Mouse (Mus musculus) embryonic facial prominence, embryonic 11.5 days (tissue): Measurements from ENCODE around the gene March4. TPM values are rescaled to one million over a fixed set of nuclear protein-coding genes. Genes with fewer than 3 reads are reported as not detected.

ENCODE experiments used
- ATAC-seq: fragments of 200-750 bp; cut with Nextera tagmentation; replicated peaks from 2 replicates; pipeline ENCODE4 v1.8.0; 2017; ENCODE audit warnings: low read depth; ENCODE audit not compliant: insufficient number of reproducible peaks, low FRiP score, low TSS enrichment
- DNase-seq: peaks from one replicate; pipeline ENCODE4 v3.0.0-alpha.2; 2015; ENCODE audit warnings: low spot score
- H3K27ac ChIP-seq: fragments of 300-500 bp; sonication (generic); replicated peaks from 2 replicates; pipeline ENCODE4 v1.5.1; 2014; ENCODE audit warnings: mild to moderate bottlenecking, low read depth, low read length, control low read depth
- H3K27me3 ChIP-seq: fragments of 300-500 bp; sonication (generic); 2 replicates; pipeline ENCODE4 v1.6.1; 2014; ENCODE audit warnings: mild to moderate bottlenecking, low read length, moderate library complexity, mixed read lengths; ENCODE audit not compliant: control insufficient read depth, insufficient read depth
- H3K36me3 ChIP-seq: fragments of 300-500 bp; sonication (generic); replicated peaks from 2 replicates; pipeline ENCODE4 v1.6.1; 2014; ENCODE audit warnings: low read depth, mild to moderate bottlenecking, low read length, moderate library complexity, mixed read lengths; ENCODE audit not compliant: control insufficient read depth, insufficient read depth
- H3K4me1 ChIP-seq: fragments of 300-500 bp; sonication (generic); 2 replicates; pipeline ENCODE4 v1.6.1; 2014; ENCODE audit warnings: low read length, mixed read lengths; ENCODE audit not compliant: control insufficient read depth, insufficient read depth
- H3K4me2 ChIP-seq: fragments of 300-500 bp; sonication (generic); 2 replicates; pipeline ENCODE4 v1.6.1; 2014; ENCODE audit warnings: low read depth, mild to moderate bottlenecking, control low read depth, low read length, moderate library complexity
- H3K4me3 ChIP-seq: fragments of 300-500 bp; sonication (generic); 2 replicates; pipeline ENCODE4 v1.5.1; 2014; ENCODE audit warnings: low read depth, low read length, control low read depth
- H3K9ac ChIP-seq: fragments of 300-500 bp; sonication (generic); replicated peaks from 2 replicates; pipeline ENCODE4 v1.6.1; 2014; ENCODE audit warnings: mild to moderate bottlenecking, control low read depth, low read length
- H3K9me3 ChIP-seq: fragments of 300-500 bp; sonication (generic); replicated peaks from 2 replicates; pipeline ENCODE4 v1.6.1; 2016; ENCODE audit warnings: mild to moderate bottlenecking, low read length, inconsistent platforms, mixed read lengths; ENCODE audit not compliant: control insufficient read depth
- WGBS: fragments of 180-500 bp; shearing (Covaris S2); extraction: QIAGEN DNeasy Blood & Tissue Kit; methylation state at CpG from one replicate; pipeline ENCODE4 v1.1.7; 2014; 5-methylcytosine and 5-hydroxymethylcytosine counted together
- polyA plus RNA-seq: library from polyadenylated mRNA; unstranded; fragments of >200 nt; fragmentation: Nextera tagmentation; extraction: Ambion mirVana; gene quantifications from 2 replicates; pipeline ENCODE4 v1.2.1, GENCODE M21; 2014

Gene March4
- polyA plus RNA-seq, 1 experiment from 2014 or later, result not detected

DNA sequence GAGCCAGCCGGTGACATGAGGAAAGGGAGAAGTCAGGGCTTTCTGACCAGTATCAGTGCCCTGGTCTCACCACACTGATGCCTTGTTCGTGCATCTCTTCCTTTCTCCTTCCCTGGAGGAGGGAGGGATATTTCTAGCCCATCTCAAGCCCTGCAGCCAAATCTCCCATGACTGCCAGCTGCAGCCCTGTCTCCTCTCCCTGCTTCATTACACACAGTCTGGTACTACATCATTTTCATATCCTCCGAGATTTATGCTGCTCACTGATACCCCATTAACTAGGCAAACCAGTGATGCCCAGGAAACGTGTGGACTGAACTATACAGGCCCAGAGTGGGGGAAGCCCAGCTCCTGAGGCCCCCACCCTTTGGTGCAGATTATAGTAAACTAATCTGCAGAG lies 80.8 kb downstream of the March4 start:
- H3K4me3 ChIP-seq, result no peak overlapping the region
- no peaks in the 10 kb centered on the region for H3K4me1 ChIP-seq
- WGBS, result 73% methylated on average over 4 of the region's 4 CpGs
- peak; percentile 39; the same call in 1 of the 2 replicates for ATAC-seq
- no peak overlapping the region for H3K27ac ChIP-seq
- no peaks in the 10 kb centered on the region for H3K36me3 ChIP-seq
- no peaks in the 10 kb centered on the region for H3K27me3 ChIP-seq
- H3K9ac ChIP-seq, result no peak overlapping the region
- H3K4me2 ChIP-seq, result no peak overlapping the region
- DNase-seq, result no peak
- no peaks in the 10 kb centered on the region for H3K9me3 ChIP-seq

DNA sequence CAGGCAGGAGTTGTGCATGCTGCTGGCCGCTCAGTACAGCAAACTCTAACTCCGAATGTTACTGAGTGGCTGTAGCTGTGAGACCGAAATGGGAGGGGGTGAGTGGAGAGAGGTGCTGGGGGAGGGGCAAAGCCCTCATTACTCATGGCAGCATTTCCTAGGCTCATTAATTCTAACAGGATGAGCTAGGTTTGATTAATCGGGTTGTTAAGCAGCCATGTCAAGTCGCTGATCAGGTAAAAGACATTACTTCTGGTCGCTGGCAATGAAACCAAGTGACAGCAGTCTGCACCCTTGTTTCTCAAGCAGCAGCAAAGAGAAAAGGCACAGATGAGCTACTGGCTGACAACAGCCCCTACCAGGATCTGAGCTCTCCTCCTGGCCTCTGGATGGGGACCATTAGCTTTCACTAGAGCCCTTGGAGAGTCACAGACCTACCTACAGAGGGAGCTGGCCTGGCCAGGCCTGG lies 82.0 kb downstream of the March4 start:
- H3K27me3 ChIP-seq, result no peaks in the 10 kb centered on the region
- H3K4me1 ChIP-seq, result no peaks in the 10 kb centered on the region
- H3K4me2 ChIP-seq, result no peak overlapping the region
- H3K4me3 ChIP-seq, result no peak overlapping the region
- 68% methylated on average over 6 of the region's 6 CpGs for WGBS
- DNase-seq, result no peak
- H3K36me3 ChIP-seq, result no peaks in the 10 kb centered on the region
- H3K9me3 ChIP-seq, result no peaks in the 10 kb centered on the region
- no peak overlapping the region for H3K9ac ChIP-seq
- H3K27ac ChIP-seq, result no peak overlapping the region
- ATAC-seq, result no peak

DNA sequence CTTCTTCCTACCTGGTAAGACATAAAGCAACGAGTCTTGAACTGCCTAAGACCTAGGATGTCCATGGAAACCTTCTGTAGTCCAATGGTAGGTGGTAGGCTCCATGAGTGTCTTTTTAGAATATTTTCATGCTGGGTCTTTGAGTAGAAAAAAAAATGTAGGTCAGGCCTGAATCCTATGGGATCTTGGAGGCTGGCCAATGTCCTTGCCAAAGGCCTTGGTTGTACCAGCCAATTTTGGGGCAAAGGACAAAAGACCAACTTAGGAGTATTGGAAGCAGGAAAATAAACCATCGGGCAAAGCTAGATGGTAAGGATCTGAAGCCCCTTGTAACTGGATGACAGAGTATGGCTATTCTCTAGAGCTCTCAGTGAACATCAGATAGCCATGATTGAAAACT lies 83.9 kb downstream of the March4 start:
- no peak for ATAC-seq
- no peak overlapping the region for H3K27ac ChIP-seq
- H3K9ac ChIP-seq, result no peak overlapping the region
- no peak for DNase-seq
- 89% methylated on average over 2 of the region's 2 CpGs for WGBS
- no peak overlapping the region for H3K4me2 ChIP-seq
- H3K4me1 ChIP-seq, result no peaks in the 10 kb centered on the region
- H3K36me3 ChIP-seq, result no peaks in the 10 kb centered on the region
- H3K4me3 ChIP-seq, result no peak overlapping the region
- no peaks in the 10 kb centered on the region for H3K27me3 ChIP-seq
- H3K9me3 ChIP-seq, result no peaks in the 10 kb centered on the region

DNA sequence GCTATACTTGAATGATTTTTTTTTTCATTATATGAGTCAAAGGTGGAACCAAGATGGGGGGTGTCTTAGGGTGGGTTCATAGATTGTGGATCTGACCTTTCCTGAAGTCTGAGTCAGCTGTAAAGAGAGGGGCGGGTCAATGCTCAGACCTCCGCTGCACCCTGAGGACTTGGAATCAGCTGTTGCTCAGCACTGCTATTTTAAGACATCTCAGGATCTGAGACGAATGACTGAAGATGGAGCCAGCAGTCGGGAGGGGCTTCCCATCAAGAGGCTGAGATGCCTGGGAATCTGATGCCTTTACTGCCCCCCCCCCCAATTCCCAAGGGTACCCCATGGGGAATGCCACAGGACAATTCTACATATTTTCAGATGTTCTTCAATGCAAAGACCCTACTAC lies 85.9 kb downstream of the March4 start:
- H3K9me3 ChIP-seq, result no peaks in the 10 kb centered on the region
- DNase-seq (no peak), ATAC-seq (no peak)
- no peaks in the 10 kb centered on the region for H3K36me3 ChIP-seq
- H3K27me3 ChIP-seq, result no peaks in the 10 kb centered on the region
- H3K4me1 ChIP-seq, result no peaks in the 10 kb centered on the region
- H3K4me2 ChIP-seq, result no peak overlapping the region
- H3K27ac ChIP-seq, result no peak overlapping the region
- no peak overlapping the region for H3K4me3 ChIP-seq
- WGBS, result 60% methylated on average over 4 of the region's 4 CpGs
- no peak overlapping the region for H3K9ac ChIP-seq

DNA sequence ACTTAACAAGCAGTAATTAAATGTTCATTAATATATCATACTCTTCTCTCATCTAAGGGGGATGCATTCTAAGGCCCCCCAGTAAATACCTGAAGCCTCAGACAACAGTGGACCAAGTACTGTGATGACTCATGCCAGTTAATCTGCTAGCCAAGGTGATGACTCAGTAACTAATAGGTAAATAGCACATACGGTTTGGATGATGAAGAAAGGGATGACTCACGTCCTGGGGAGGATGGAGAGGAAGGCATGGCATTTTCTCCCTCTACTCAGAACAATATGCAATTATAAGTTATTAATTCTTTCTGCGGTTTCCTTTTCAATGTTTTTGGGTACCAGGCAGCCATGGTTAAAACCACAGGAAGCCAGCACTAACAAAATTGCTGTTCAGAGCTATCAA lies 87.0 kb downstream of the March4 start:
- DNase-seq, result no peak
- Histone ChIP-seq H3K4me1 (no peaks in the 10 kb centered on the region), H3K27ac (no peak overlapping the region), H3K4me3 (no peak overlapping the region), H3K9ac (no peak overlapping the region), H3K4me2 (no peak overlapping the region), H3K9me3 (no peaks in the 10 kb centered on the region), H3K36me3 (no peaks in the 10 kb centered on the region), H3K27me3 (no peaks in the 10 kb centered on the region)
- no peak for ATAC-seq
- WGBS, result 73% methylated on average over 3 of the region's 3 CpGs

DNA sequence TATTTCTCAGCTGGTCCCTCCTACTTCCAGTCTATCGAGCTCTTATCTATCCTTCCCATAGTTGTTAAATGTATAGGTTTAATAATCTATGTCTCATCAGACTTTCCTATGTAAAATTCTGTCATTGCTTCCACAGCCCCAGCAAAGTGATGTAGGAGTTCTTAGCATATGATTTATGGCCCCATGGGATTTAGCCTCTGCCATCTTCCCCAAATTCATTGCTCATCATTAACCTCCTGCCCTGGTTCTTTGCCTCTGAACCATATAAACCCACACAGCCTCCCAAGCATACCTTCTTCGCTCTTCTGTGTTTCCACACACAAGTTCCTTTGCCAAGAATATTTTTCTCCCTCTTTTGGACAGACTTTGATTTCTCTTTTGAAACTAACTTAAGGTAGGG lies 94.0 kb downstream of the March4 start:
- WGBS, result 91% methylated on average over 2 of the region's 2 CpGs
- no peak for DNase-seq
- no peak overlapping the region for H3K4me2 ChIP-seq
- no peak for ATAC-seq
- no peak overlapping the region for H3K27ac ChIP-seq
- no peaks in the 10 kb centered on the region for H3K27me3 ChIP-seq
- H3K9ac ChIP-seq, result no peak overlapping the region
- H3K9me3 ChIP-seq, result no peaks in the 10 kb centered on the region
- H3K4me3 ChIP-seq, result no peak overlapping the region
- no peaks in the 10 kb centered on the region for H3K4me1 ChIP-seq
- no peaks in the 10 kb centered on the region for H3K36me3 ChIP-seq

DNA sequence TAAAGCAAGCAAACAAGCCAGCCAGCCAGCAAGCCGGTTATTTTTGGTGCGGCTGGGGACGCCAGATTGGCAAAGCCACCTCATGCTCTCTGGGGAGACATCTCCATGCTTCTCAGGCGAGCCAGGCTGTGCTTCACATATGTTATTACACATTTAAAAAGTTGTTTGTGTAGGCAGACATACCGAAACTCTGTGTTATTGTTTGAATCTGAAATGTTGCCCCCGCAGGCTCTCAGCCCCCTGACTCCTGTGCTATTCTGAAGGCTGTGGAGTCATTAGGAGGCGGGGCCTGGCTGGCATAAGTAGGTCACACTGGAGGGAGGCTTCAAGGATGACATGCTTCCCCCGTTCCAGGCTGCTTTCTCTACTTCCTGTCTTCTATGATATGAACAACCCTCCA lies 97.6 kb downstream of the March4 start:
- Histone ChIP-seq H3K4me2 (no peak overlapping the region), H3K36me3 (no peaks in the 10 kb centered on the region), H3K4me1 (no peaks in the 10 kb centered on the region), H3K9me3 (no peaks in the 10 kb centered on the region), H3K4me3 (no peak overlapping the region), H3K27ac (no peak overlapping the region), H3K9ac (no peak overlapping the region), H3K27me3 (no peaks in the 10 kb centered on the region)
- DNase-seq (no peak), ATAC-seq (no peak)
- 73% methylated on average over 8 of the region's 8 CpGs for WGBS

DNA sequence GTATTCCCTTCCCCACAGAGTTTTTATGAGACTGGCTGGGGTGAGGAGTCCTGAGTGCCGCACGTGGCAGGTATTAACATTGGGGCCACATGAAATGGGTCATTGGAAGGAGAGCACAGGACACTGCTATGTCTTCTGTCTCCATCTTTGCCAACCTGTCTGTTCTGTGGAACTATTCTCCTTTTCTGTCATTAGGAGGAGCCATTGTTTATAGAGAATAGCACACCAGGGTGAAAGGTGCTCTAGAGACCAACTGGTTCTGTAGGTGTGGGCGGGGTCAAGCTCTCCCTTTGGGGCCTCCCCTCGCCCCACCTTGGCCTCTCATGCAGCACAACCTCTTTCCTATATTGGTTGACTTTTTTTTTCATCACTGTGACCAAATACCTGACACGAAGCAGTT lies 99.8 kb downstream of the March4 start:
- H3K4me3 ChIP-seq, result no peak overlapping the region
- no peaks in the 10 kb centered on the region for H3K4me1 ChIP-seq
- H3K36me3 ChIP-seq, result no peaks in the 10 kb centered on the region
- H3K27me3 ChIP-seq, result no peaks in the 10 kb centered on the region
- H3K9me3 ChIP-seq, result no peaks in the 10 kb centered on the region
- ATAC-seq, result no peak
- WGBS, result 75% methylated on average over 5 of the region's 5 CpGs
- no peak overlapping the region for H3K4me2 ChIP-seq
- no peak overlapping the region for H3K9ac ChIP-seq
- DNase-seq, result no peak
- no peak overlapping the region for H3K27ac ChIP-seq
